ENCODE assay signal across 14 mouse cellular contexts in the genomic region with DNA sequence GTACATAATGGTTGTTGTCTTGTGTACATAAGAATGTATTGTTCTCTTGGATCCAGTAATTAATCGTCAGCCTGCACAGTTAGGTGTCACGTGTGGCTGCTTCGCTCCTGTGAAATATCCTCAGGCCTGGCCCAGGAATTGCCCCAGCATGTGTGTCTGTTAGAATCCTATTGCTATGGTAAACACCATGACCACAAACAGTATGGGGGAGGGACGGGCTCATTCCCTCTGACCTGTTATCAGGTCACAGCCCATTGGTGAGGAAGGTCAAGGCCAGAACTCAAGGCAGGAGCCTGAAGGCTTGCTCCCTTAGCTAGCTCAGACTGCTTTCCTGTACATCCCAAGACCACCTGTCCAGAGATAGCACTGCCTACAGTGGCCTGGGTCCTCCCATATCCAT. TPM values are rescaled to one million over a fixed set of nuclear protein-coding genes. Genes with fewer than 3 reads are reported as not detected.
DNase-seq lines count a peak whose midpoint lies in the region; ATAC-seq and TF ChIP-seq lines count a peak whose summit lies in the region.
"Had no signal": no experiment of that assay in that cellular context is flagged by ENCODE, and none has a peak within 500 bp of the region (broad histone marks: within the 10 kb centered on the region; RNA-seq: fewer than 3 reads in every experiment).

No protein-coding gene starts in this region.

- TF ChIP-seq CTCF in brain, embryonic 14.5 days (IDR thresholded peaks at IDR 0.05; ENCODE audit: borderline replicate concordance, extremely low read depth, insufficient read depth, insufficient read length): no peak

- H3K36me3 ChIP-seq in forebrain, embryonic 10.5 days (replicated peaks): peaks cover 79% of the 10 kb centered on the region
- peaks cover 17% of the 10 kb centered on the region for H3K36me3 ChIP-seq in forebrain, embryonic 11.5 days (ENCODE audit: control insufficient read depth, insufficient read depth, low read length)
- H3K36me3 ChIP-seq in hindbrain, embryonic 11.5 days (ENCODE audit: control insufficient read depth, insufficient read depth, low read length): peaks cover 8% of the 10 kb centered on the region
- H3K36me3 ChIP-seq in myocyte (ENCODE audit: control insufficient read depth, insufficient read depth): peaks cover 64% of the 10 kb centered on the region

- ATAC-seq in forebrain, embryonic 11.5 days (replicated peaks; ENCODE audit: low FRiP score): no peak
- ATAC-seq in hindbrain, embryonic 11.5 days (ENCODE audit: low FRiP score): no peak
- ATAC-seq: liver, embryonic 12.5 days had no signal

- H3K9ac ChIP-seq in forebrain, embryonic 11.5 days (ENCODE audit: low read length): no peak overlapping the region
- no peak overlapping the region for H3K9ac ChIP-seq in hindbrain, embryonic 11.5 days (ENCODE audit: low read depth, low read length)
- H3K9ac ChIP-seq: embryonic facial prominence, embryonic 15.5 days; liver, embryonic 12.5 days had no signal

- peak overlapping the region; percentile 87; the same call in 1 of the 2 replicates for H3K27ac ChIP-seq in forebrain, embryonic 10.5 days
- H3K27ac ChIP-seq in forebrain, embryonic 11.5 days (ENCODE audit: low read depth, low read length): no peak overlapping the region
- H3K27ac ChIP-seq in hindbrain, embryonic 11.5 days (ENCODE audit: low read depth, low read length): 0 out of 2 replicates have a peak overlapping the region, but pooled peaks have one; percentile 9
- H3K27ac ChIP-seq: embryonic facial prominence, embryonic 15.5 days; liver, embryonic 12.5 days had no signal

- H3K4me3 ChIP-seq in forebrain, embryonic 10.5 days: no peak overlapping the region; the same call in 1 of the 2 replicates
- H3K4me3 ChIP-seq in forebrain, embryonic 11.5 days (ENCODE audit: low read depth, low read length): no peak overlapping the region
- no peak overlapping the region for H3K4me3 ChIP-seq in hindbrain, embryonic 11.5 days (ENCODE audit: low read depth, low read length)
- H3K4me3 ChIP-seq in myocyte: peak overlapping the region; percentile 0
- H3K4me3 ChIP-seq: embryonic facial prominence, embryonic 15.5 days; liver, embryonic 12.5 days had no signal

- H3K79me2 ChIP-seq in myocyte (ENCODE audit: control insufficient read depth, insufficient read depth): peaks cover 76% of the 10 kb centered on the region

- no peak for TF ChIP-seq POLR2A in brain, embryonic 14.5 days (IDR thresholded peaks at IDR 0.05; ENCODE audit: borderline replicate concordance, extremely low read depth, insufficient read depth, insufficient read length, poor library complexity, severe bottlenecking)
- TF ChIP-seq POLR2A in myocyte (IDR thresholded peaks at IDR 0.05; ENCODE audit: insufficient read length, low read depth): no peak

- peaks cover 100% of the 10 kb centered on the region for H3K4me1 ChIP-seq in forebrain, embryonic 10.5 days
- peaks cover 64% of the 10 kb centered on the region for H3K4me1 ChIP-seq in forebrain, embryonic 11.5 days (replicated peaks; ENCODE audit: control insufficient read depth, insufficient read depth, low read length)
- peaks cover 33% of the 10 kb centered on the region for H3K4me1 ChIP-seq in hindbrain, embryonic 11.5 days (replicated peaks; ENCODE audit: control insufficient read depth, insufficient read depth, low read length)

- H3ac ChIP-seq in myocyte (ENCODE audit: control insufficient read depth, insufficient read length): no peak overlapping the region

- WGBS in forebrain, embryonic 10.5 days: 82% methylated on average over 4 of the region's 4 CpGs
- WGBS in forebrain, embryonic 11.5 days: 60% methylated on average over 4 of the region's 4 CpGs
- WGBS in hindbrain, embryonic 11.5 days: 55% methylated on average over 4 of the region's 4 CpGs

- DNase-seq in forebrain, embryonic 10.5 days (ENCODE audit: extremely low spot score, low spot score): no peak
- DNase-seq in forebrain, embryonic 11.5 days (ENCODE audit: low spot score): no peak
- peak; percentile 15 for DNase-seq in brain, embryonic 14.5 days (ENCODE audit: low read depth)
- DNase-seq in hindbrain, embryonic 11.5 days (ENCODE audit: low spot score): no peak
- no peak for DNase-seq in adrenal gland, adult 8-10 months
- DNase-seq in heart, postnatal 4 days: no peak
- no peak for DNase-seq in spleen, adult 12 weeks (ENCODE audit: low spot score)
- DNase-seq: cerebellum, postnatal 10 days; heart, adult 18-20 months; heart, postnatal 10 days; kidney, adult 11 months had no signal

- H3K27me3 ChIP-seq in forebrain, embryonic 10.5 days (ENCODE audit: poor library complexity, severe bottlenecking): no peaks in the 10 kb centered on the region
- H3K27me3 ChIP-seq in forebrain, embryonic 11.5 days (ENCODE audit: control insufficient read depth, insufficient read depth, low read length): no peaks in the 10 kb centered on the region
- no peaks in the 10 kb centered on the region for H3K27me3 ChIP-seq in hindbrain, embryonic 11.5 days (ENCODE audit: control insufficient read depth, insufficient read depth, low read length)
- H3K27me3 ChIP-seq in myocyte (ENCODE audit: control insufficient read depth, insufficient read depth, insufficient read length): no peaks in the 10 kb centered on the region
- H3K27me3 ChIP-seq: embryonic facial prominence, embryonic 15.5 days; liver, embryonic 12.5 days had no signal

- H3K9me3 ChIP-seq in forebrain, embryonic 10.5 days: no peaks in the 10 kb centered on the region
- H3K9me3 ChIP-seq in forebrain, embryonic 11.5 days (ENCODE audit: control insufficient read depth, low read length): no peaks in the 10 kb centered on the region
- no peaks in the 10 kb centered on the region for H3K9me3 ChIP-seq in hindbrain, embryonic 11.5 days (ENCODE audit: control insufficient read depth, low read length)
- H3K9me3 ChIP-seq: embryonic facial prominence, embryonic 15.5 days; liver, embryonic 12.5 days had no signal

- H3K4me2 ChIP-seq in forebrain, embryonic 11.5 days (ENCODE audit: low read depth, low read length, severe bottlenecking): no peak overlapping the region
- peak overlapping the region; percentile 21; the same call in 1 of the 2 replicates for H3K4me2 ChIP-seq in hindbrain, embryonic 11.5 days (replicated peaks; ENCODE audit: low read depth, low read length)
- H3K4me2 ChIP-seq in myocyte (ENCODE audit: low read depth): peak overlapping the region; percentile 74
- H3K4me2 ChIP-seq: embryonic facial prominence, embryonic 15.5 days; liver, embryonic 12.5 days had no signal

TF ChIP-seq in myocyte, 11 proteins besides CTCF, POLR2A, EP300 and RAD21:
- TF ChIP-seq MYOD1 (IDR thresholded peaks at IDR 0.05; ENCODE audit: control insufficient read depth in 1 of 3, insufficient read length in 2 of 3, low read depth in 2 of 3): no peak
- no peak for TF ChIP-seq MYOG (IDR thresholded peaks at IDR 0.05; ENCODE audit: control insufficient read depth in 1 of 3, insufficient read depth in 1 of 3, insufficient read length in 2 of 3, low read depth in 2 of 3)
- no peak for TF ChIP-seq USF1 (IDR thresholded peaks at IDR 0.05; ENCODE audit: low read depth)
- TF ChIP-seq POLR2AphosphoS2 (IDR thresholded peaks at IDR 0.05; ENCODE audit: insufficient read length, low read depth): peak; percentile 33
- no peak for TF ChIP-seq TCF3 (IDR thresholded peaks at IDR 0.05; ENCODE audit: insufficient read length, low read depth)
- no peak for TF ChIP-seq CEBPB (IDR thresholded peaks at IDR 0.05; ENCODE audit: insufficient read depth, poor library complexity, severe bottlenecking)
- no peak for TF ChIP-seq E2F4 (IDR thresholded peaks at IDR 0.05; ENCODE audit: insufficient read depth)
TF ChIP-seq in myocyte: peak in this region for 1.

RNA-seq across cellular contexts. Expression of a gene that starts 6.8 kb away (rescaled TPM):
- 7.8 and 10.0 TPM in 2 replicates for polyA plus RNA-seq in forebrain, embryonic 10.5 days (2016; fragmentation: Nextera tagmentation; extraction: Ambion mirVana)
- 17.9 and 20.8 TPM in 2 replicates for polyA plus RNA-seq in forebrain, embryonic 11.5 days (2014; fragmentation: Nextera tagmentation; extraction: Ambion mirVana)
- polyA plus RNA-seq in brain, embryonic 14.5 days (2012; rRNA removed): 249 and 303 TPM in 2 replicates
- 34.8 and 45.9 TPM in 2 replicates for polyA plus RNA-seq in hindbrain, embryonic 11.5 days (2014; fragmentation: Nextera tagmentation; extraction: Ambion mirVana)
- 21.1 TPM for polyA plus RNA-seq in myocyte (2012; fragmentation: generic; extraction: Trizol)
- total RNA-seq in adrenal gland, adult 8-10 months (2022): 1 to 10 TPM; 4.3 to 8.7 (median 7.9) TPM
- 10 to 100 TPM; 14.1 to 15.3 TPM for total RNA-seq in heart, postnatal 4 days (2021)

RNA-seq across cellular contexts. Expression of a gene that starts 49.6 kb away (rescaled TPM):
- polyA plus RNA-seq in forebrain, embryonic 10.5 days (2016; fragmentation: Nextera tagmentation; extraction: Ambion mirVana): 18.4 and 20.5 TPM in 2 replicates
- polyA plus RNA-seq in forebrain, embryonic 11.5 days (2014; fragmentation: Nextera tagmentation; extraction: Ambion mirVana): 20.3 and 22.2 TPM in 2 replicates
- polyA plus RNA-seq in brain, embryonic 14.5 days (2012; rRNA removed): 25.8 and 28.2 TPM in 2 replicates
- 26.6 and 28.7 TPM in 2 replicates for polyA plus RNA-seq in hindbrain, embryonic 11.5 days (2014; fragmentation: Nextera tagmentation; extraction: Ambion mirVana)
- 30.9 TPM for polyA plus RNA-seq in myocyte (2012; fragmentation: generic; extraction: Trizol)
- total RNA-seq in adrenal gland, adult 8-10 months (2022): 10 to 100 TPM; 34.1 to 72.0 (median 50.7) TPM
- total RNA-seq in heart, postnatal 4 days (2021): 10 to 100 TPM; 20.8 to 23.5 TPM
